In the genomic region with DNA sequence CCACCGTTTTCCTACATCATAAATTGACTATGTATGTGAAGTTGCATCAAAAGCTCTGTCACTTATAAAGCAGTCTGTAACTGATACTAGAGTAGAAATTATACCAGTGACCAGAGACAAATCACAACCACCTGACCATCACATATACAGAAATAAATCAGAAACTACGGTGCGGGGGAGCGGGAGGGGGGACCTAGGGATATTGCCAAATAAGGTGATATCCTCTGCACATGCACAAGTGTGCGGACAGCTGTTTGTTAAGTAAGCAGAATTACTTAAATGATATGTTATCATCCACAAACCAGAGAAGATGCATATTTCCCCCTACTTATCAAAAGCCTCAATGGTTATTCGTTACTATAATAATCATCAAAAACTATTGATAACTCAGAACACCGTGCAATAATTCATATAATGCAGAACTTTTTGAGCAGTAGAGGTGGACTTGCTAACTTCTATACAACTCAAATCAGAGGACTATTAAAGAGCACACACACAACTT, we compare ENCODE assay signal across 27 mouse cellular contexts. TPM values are rescaled to one million over a fixed set of nuclear protein-coding genes. Genes with fewer than 3 reads are reported as not detected.
DNase-seq lines count a peak whose midpoint lies in the region; ATAC-seq lines count a peak whose summit lies in the region.
"Had no signal": no experiment of that assay in that cellular context is flagged by ENCODE, and none has a peak within 500 bp of the region (broad histone marks: within the 10 kb centered on the region; RNA-seq: fewer than 3 reads in every experiment).

No protein-coding gene starts in this region.

- no peak for ATAC-seq in intestine, embryonic 14.5 days (replicated peaks; ENCODE audit: low FRiP score, low TSS enrichment, low read depth)
- no peak for ATAC-seq in intestine, embryonic 15.5 days
- ATAC-seq in liver, embryonic 11.5 days (replicated peaks; ENCODE audit: low FRiP score), result peak; percentile 33; the same call in 1 of the 2 replicates
- ATAC-seq in liver, embryonic 16.5 days (ENCODE audit: low read depth), result peak; percentile 12; the same call in 1 of the 2 replicates
- ATAC-seq: forebrain, embryonic 15.5 days; lung, postnatal 0 days had no signal

- H3K36me3 ChIP-seq in intestine, embryonic 14.5 days (ENCODE audit: control insufficient read depth, insufficient read depth, low read length), result peaks cover 42% of the 10 kb centered on the region
- H3K36me3 ChIP-seq in intestine, embryonic 15.5 days, result no peaks in the 10 kb centered on the region; the same call in 1 of the 2 replicates
- H3K36me3 ChIP-seq in liver, embryonic 11.5 days (ENCODE audit: control insufficient read depth, insufficient read depth, low read length), result peaks cover 4% of the 10 kb centered on the region; the same call in 1 of the 2 replicates
- H3K36me3 ChIP-seq in liver, embryonic 16.5 days (ENCODE audit: control insufficient read depth, insufficient read depth), result peaks cover 5% of the 10 kb centered on the region

- H3K9me3 ChIP-seq in intestine, embryonic 14.5 days (ENCODE audit: control insufficient read depth, low read length), result no peaks in the 10 kb centered on the region
- no peaks in the 10 kb centered on the region for H3K9me3 ChIP-seq in intestine, embryonic 15.5 days
- no peaks in the 10 kb centered on the region for H3K9me3 ChIP-seq in liver, embryonic 11.5 days (ENCODE audit: control insufficient read depth, low read length)
- H3K9me3 ChIP-seq in liver, embryonic 16.5 days (replicated peaks; ENCODE audit: control insufficient read depth, low read length), result no peaks in the 10 kb centered on the region
- H3K9me3 ChIP-seq: forebrain, embryonic 10.5 days; forebrain, embryonic 15.5 days; hindbrain, embryonic 13.5 days; kidney, embryonic 15.5 days; limb, embryonic 12.5 days had no signal

- no peak overlapping the region for H3K9ac ChIP-seq in intestine, embryonic 14.5 days (ENCODE audit: low read length)
- no peak overlapping the region for H3K9ac ChIP-seq in intestine, embryonic 15.5 days
- no peak overlapping the region for H3K9ac ChIP-seq in liver, embryonic 11.5 days (ENCODE audit: low read depth, low read length)
- peak overlapping the region; percentile 47; the same call in 1 of the 2 replicates for H3K9ac ChIP-seq in liver, embryonic 16.5 days (ENCODE audit: low read depth, low read length)
- H3K9ac ChIP-seq: forebrain, embryonic 15.5 days; hindbrain, embryonic 13.5 days; kidney, embryonic 15.5 days; limb, embryonic 12.5 days had no signal

- no peak overlapping the region; the same call in 1 of the 2 replicates for H3K4me2 ChIP-seq in intestine, embryonic 14.5 days (ENCODE audit: low read length)
- no peak overlapping the region for H3K4me2 ChIP-seq in intestine, embryonic 15.5 days (replicated peaks)
- H3K4me2 ChIP-seq in liver, embryonic 11.5 days, result 0 out of 2 replicates have a peak overlapping the region, but pooled peaks have one; percentile 20
- no peak overlapping the region; the same call in none of the 2 replicates for H3K4me2 ChIP-seq in liver, embryonic 16.5 days (ENCODE audit: low read depth, low read length)
- H3K4me2 ChIP-seq: forebrain, embryonic 15.5 days; hindbrain, embryonic 13.5 days; kidney, embryonic 15.5 days; limb, embryonic 12.5 days had no signal

- no peaks in the 10 kb centered on the region for H3K27me3 ChIP-seq in intestine, embryonic 14.5 days (replicated peaks; ENCODE audit: control insufficient read depth, insufficient read depth, low read length)
- H3K27me3 ChIP-seq in intestine, embryonic 15.5 days (replicated peaks), result no peaks in the 10 kb centered on the region
- H3K27me3 ChIP-seq in liver, embryonic 11.5 days (replicated peaks; ENCODE audit: control insufficient read depth, insufficient read depth, low read length), result no peaks in the 10 kb centered on the region
- no peaks in the 10 kb centered on the region for H3K27me3 ChIP-seq in liver, embryonic 16.5 days (ENCODE audit: control insufficient read depth, insufficient read depth, low read depth, low read length)
- H3K27me3 ChIP-seq: forebrain, embryonic 15.5 days; hindbrain, embryonic 13.5 days; kidney, embryonic 15.5 days; limb, embryonic 12.5 days had no signal

- no peak overlapping the region for H3K4me3 ChIP-seq in intestine, embryonic 14.5 days (ENCODE audit: low read depth, low read length)
- no peak overlapping the region for H3K4me3 ChIP-seq in intestine, embryonic 15.5 days (replicated peaks)
- no peak overlapping the region for H3K4me3 ChIP-seq in liver, embryonic 11.5 days (ENCODE audit: low read depth, low read length)
- no peak overlapping the region for H3K4me3 ChIP-seq in liver, embryonic 16.5 days (ENCODE audit: low read depth, low read length)
- H3K4me3 ChIP-seq: forebrain, embryonic 10.5 days; forebrain, embryonic 15.5 days; gastrocnemius, adult 2 months; hindbrain, embryonic 13.5 days; kidney, embryonic 15.5 days; left cerebral cortex, adult 2 months; limb, embryonic 12.5 days had no signal

- DNase-seq in intestine, embryonic 14.5 days (ENCODE audit: low spot score), result no peak
- DNase-seq in liver, embryonic 11.5 days (ENCODE audit: low spot score), result no peak
- no peak for DNase-seq in embryo, embryonic 10 days (ENCODE audit: low spot score)
- no peak for DNase-seq in right cerebral cortex, postnatal 14 days
- no peak for DNase-seq in layer of hippocampus, postnatal 14 days (ENCODE audit: low spot score in 2 of 2)
- DNase-seq: adrenal gland, postnatal 25 days; cerebellum, adult 18-20 months; cerebellum, postnatal 25 days; gastrocnemius, adult 2 months; heart, postnatal 36 days; kidney, adult 11 months; kidney, postnatal 25 days; lung, adult 18-20 months; lung, postnatal 4 days; midbrain, embryonic 14.5 days; right cerebral cortex, adult 18-20 months; right cerebral cortex, postnatal 4 days; thymus, postnatal 4 days had no signal

- peaks cover 4% of the 10 kb centered on the region; the same call in 1 of the 2 replicates for H3K4me1 ChIP-seq in intestine, embryonic 14.5 days (replicated peaks; ENCODE audit: control insufficient read depth, insufficient read depth, low read length)
- 0 out of 2 replicates have a peak, but pooled peaks cover 3% of the 10 kb centered on the region for H3K4me1 ChIP-seq in intestine, embryonic 15.5 days (replicated peaks)
- H3K4me1 ChIP-seq in liver, embryonic 11.5 days (replicated peaks; ENCODE audit: control insufficient read depth, insufficient read depth, low read length), result peaks cover 25% of the 10 kb centered on the region
- H3K4me1 ChIP-seq in liver, embryonic 16.5 days (ENCODE audit: control insufficient read depth, low read depth, low read length), result peaks cover 37% of the 10 kb centered on the region
- H3K4me1 ChIP-seq: forebrain, embryonic 10.5 days; forebrain, embryonic 15.5 days; hindbrain, embryonic 13.5 days; kidney, embryonic 15.5 days; limb, embryonic 12.5 days had no signal

- WGBS in intestine, embryonic 14.5 days, result 59% methylated on average over 7 of the region's 7 CpGs
- WGBS in intestine, embryonic 15.5 days, result 55% methylated on average over 7 of the region's 7 CpGs
- WGBS in liver, embryonic 11.5 days, result 63% methylated on average over 7 of the region's 7 CpGs
- WGBS in liver, embryonic 16.5 days (ENCODE audit: insufficient replicate concordance), result 36% methylated on average over 7 of the region's 7 CpGs

- H3K27ac ChIP-seq in intestine, embryonic 14.5 days (ENCODE audit: low read depth), result peak overlapping the region; percentile 80
- H3K27ac ChIP-seq in intestine, embryonic 15.5 days, result no peak overlapping the region
- no peak overlapping the region for H3K27ac ChIP-seq in liver, embryonic 11.5 days (ENCODE audit: low read depth, low read length)
- H3K27ac ChIP-seq in liver, embryonic 16.5 days (ENCODE audit: low read length), result peak overlapping the region; percentile 76
- H3K27ac ChIP-seq: forebrain, embryonic 10.5 days; forebrain, embryonic 15.5 days; gastrocnemius, adult 2 months; hindbrain, embryonic 13.5 days; kidney, embryonic 15.5 days; left cerebral cortex, adult 2 months; limb, embryonic 12.5 days had no signal

RNA-seq across cellular contexts. Expression of gene Lrpprc, which starts 12.1 kb away (rescaled TPM):
- 61.7 and 63.2 TPM in 2 replicates for polyA plus RNA-seq in intestine, embryonic 14.5 days (2014; fragmentation: Nextera tagmentation; extraction: Ambion mirVana)
- 56.7 and 57.0 TPM in 2 replicates for polyA plus RNA-seq in intestine, embryonic 15.5 days (2015; fragmentation: Nextera tagmentation; extraction: Ambion mirVana)
- polyA plus RNA-seq in liver, embryonic 11.5 days (2014; fragmentation: Nextera tagmentation; extraction: Ambion mirVana), result 84.9 and 97.9 TPM in 2 replicates
- 41.4 and 41.6 TPM in 2 replicates for polyA plus RNA-seq in liver, embryonic 16.5 days (2015; fragmentation: Nextera tagmentation; extraction: Ambion mirVana)
- total RNA-seq in layer of hippocampus, postnatal 14 days (2021), result 10 to 100 TPM; 63.5 to 66.1 TPM

Comparison
In these comparisons a context has a peak if more than half of its experiments do, and no peak if none do; other contexts are left out.
1. H3K27ac ChIP-seq: peak in intestine, embryonic 14.5 days (single experiment) and liver, embryonic 16.5 days (single experiment); none in intestine, embryonic 15.5 days (single experiment) and liver, embryonic 11.5 days (single experiment).
2. ATAC-seq: peak in liver, embryonic 11.5 days (single experiment) and liver, embryonic 16.5 days (single experiment); none in intestine, embryonic 14.5 days (single experiment) and intestine, embryonic 15.5 days (single experiment).